Comparison of ENCODE assay signal across 1 mouse cellular context in genomic region chr11:44498412-44499272, GRCm38 (mm10).
TF ChIP-seq lines count a peak whose summit lies in the region.

No protein-coding gene starts in this region.

TF ChIP-seq in CH12.LX, 34 proteins besides CTCF, POLR2A, EP300 and RAD21 (continued from another document):
- TF ChIP-seq MAX (IDR thresholded peaks at IDR 0.05; ENCODE audit: low read length) (peak; percentile 87), NRF1 (IDR thresholded peaks at IDR 0.05; ENCODE audit: low read depth, low read length) (no peak), RCOR1 (conservative IDR thresholded peaks at IDR 0.05; ENCODE audit: low read depth, low read length) (no peak), TBP (conservative IDR thresholded peaks at IDR 0.05; ENCODE audit: low read depth, low read length) (no peak), IRF4 (IDR thresholded peaks at IDR 0.05; ENCODE audit: low read depth, low read length) (no peak), MAZ (IDR thresholded peaks at IDR 0.05; ENCODE audit: low read depth, low read length) (no peak), KAT2A (IDR thresholded peaks at IDR 0.05; ENCODE audit: insufficient replicate concordance, low read length) (no peak), JUN (IDR thresholded peaks at IDR 0.05; ENCODE audit: insufficient read depth, low read depth, low read length) (no peak), MYC (IDR thresholded peaks at IDR 0.05; ENCODE audit: low read depth, low read length) (peak; percentile 88), CHD2 (IDR thresholded peaks at IDR 0.05; ENCODE audit: low read length) (peak; percentile 79), CHD1 (IDR thresholded peaks at IDR 0.05; ENCODE audit: low read depth, low read length) (no peak), UBTF (IDR thresholded peaks at IDR 0.05; ENCODE audit: low read depth, low read length) (no peak), MEF2A (IDR thresholded peaks at IDR 0.05; ENCODE audit: borderline replicate concordance, low read depth, low read length) (peak; percentile 43; the same call in 1 of the 2 replicates), ZKSCAN1 (IDR thresholded peaks at IDR 0.05; ENCODE audit: borderline replicate concordance, low read depth, low read length) (no peak), ZNF384 (IDR thresholded peaks at IDR 0.05; ENCODE audit: low read depth, low read length) (peak; percentile 76)
